Mouse (Mus musculus) small intestine, adult 2 months (tissue): ENCODE results near the gene Itsn1. TPM values are rescaled to one million over a fixed set of nuclear protein-coding genes. Genes with fewer than 3 reads are reported as not detected.

Experiments used
- H3K27ac ChIP-seq: fragments of 200-500 bp; 2 replicates; pipeline ENCODE4 v1.5.1; 2012; ENCODE audit warnings: low read depth, low read length, control low read depth, inconsistent platforms; ENCODE audit not compliant: insufficient read depth
- H3K27me3 ChIP-seq: fragments of 200-500 bp; 2 replicates; pipeline ENCODE4 v1.6.1; 2012; ENCODE audit warnings: mild to moderate bottlenecking, moderate library complexity, low read length, inconsistent platforms; ENCODE audit not compliant: control insufficient read depth, insufficient read depth
- H3K36me3 ChIP-seq: fragments of 200-500 bp; 2 replicates; pipeline ENCODE4 v1.6.1; 2012; ENCODE audit warnings: mild to moderate bottlenecking, low read length, control low read depth, inconsistent platforms; ENCODE audit not compliant: control insufficient read depth, insufficient read depth
- H3K4me1 ChIP-seq: fragments of 200-500 bp; 2 replicates; pipeline ENCODE4 v1.6.1; 2012; ENCODE audit warnings: low read length, inconsistent platforms, mixed read lengths; ENCODE audit not compliant: control insufficient read depth, insufficient read depth, insufficient read length
- H3K4me3 ChIP-seq: fragments of 200-500 bp; 2 replicates; pipeline ENCODE4 v1.5.1; 2012; ENCODE audit warnings: low read depth, mild to moderate bottlenecking, control low read depth, inconsistent platforms, low read length, moderate library complexity
- CTCF ChIP-seq: fragments of 200-500 bp; IDR thresholded peaks from 2 replicates; pipeline ENCODE4 v1.5.1; 2012; ENCODE audit warnings: low read depth, mild to moderate bottlenecking, control low read depth, inconsistent platforms, low read length, moderate library complexity, mixed read lengths; ENCODE audit not compliant: insufficient replicate concordance, insufficient read length; ENCODE audit errors: extremely low read depth
- POLR2A ChIP-seq: fragments of 200-500 bp; IDR thresholded peaks from 2 replicates; pipeline ENCODE4 v1.6.1; 2012; ENCODE audit warnings: low read depth, mild to moderate bottlenecking, control low read depth, inconsistent platforms, low read length, moderate library complexity
- WGBS: fragments of 180-500 bp; shearing (Covaris S2); methylation state at CpG from one replicate; pipeline ENCODE4 v1.1.7; 2018; 5-methylcytosine and 5-hydroxymethylcytosine counted together
- polyA plus RNA-seq: library from polyadenylated mRNA; depleted of rRNA; stranded (reverse); fragments of >200 nt; gene quantifications from 2 replicates; pipeline ENCODE4 v1.2.3, GENCODE M21; 2012

Gene Itsn1
- polyA plus RNA-seq, 1 experiment: 15.6 TPM

- peak overlapping the region; percentile 15; the same call in 1 of the 2 replicates for H3K27ac ChIP-seq
- WGBS: 61% methylated on average over 4 of the region's 4 CpGs
- H3K36me3 ChIP-seq: peaks cover 2% of the 10 kb centered on the region; the same call in 1 of the 2 replicates
- H3K4me1 ChIP-seq: no peaks in the 10 kb centered on the region
- H3K4me3 ChIP-seq: no peak overlapping the region
- H3K27me3 ChIP-seq: no peaks in the 10 kb centered on the region
- TF ChIP-seq POLR2A (no peak), CTCF (no peak)
Observed at GRCm38 (mm10) chr16:91875567-91876344, 146.7 kb downstream of the Itsn1 start.

- Histone ChIP-seq H3K27ac (no peak overlapping the region), H3K4me3 (no peak overlapping the region), H3K36me3 (no peaks in the 10 kb centered on the region), H3K27me3 (no peaks in the 10 kb centered on the region), H3K4me1 (no peaks in the 10 kb centered on the region)
- TF ChIP-seq CTCF (no peak), POLR2A (no peak)
- 91% methylated on average over 4 of the region's 4 CpGs for WGBS
Observed at GRCm38 (mm10) chr16:91876457-91876856, 147.4 kb downstream of the Itsn1 start.

GRCm38 (mm10) chr16:91879101-91879500 lies 150.0 kb downstream of the Itsn1 start:
- H3K4me1 ChIP-seq: no peaks in the 10 kb centered on the region
- H3K36me3 ChIP-seq: no peaks in the 10 kb centered on the region
- H3K27ac ChIP-seq: no peak overlapping the region
- no peak for TF ChIP-seq POLR2A
- no peak for TF ChIP-seq CTCF
- no peaks in the 10 kb centered on the region for H3K27me3 ChIP-seq
- no peak overlapping the region for H3K4me3 ChIP-seq
- WGBS: 62% methylated on average over 2 of the region's 2 CpGs

GRCm38 (mm10) chr16:91880869-91881767 lies 152.0 kb downstream of the Itsn1 start:
- H3K4me3 ChIP-seq: no peak overlapping the region
- 92% methylated on average over 11 of the region's 11 CpGs for WGBS
- TF ChIP-seq CTCF: no peak
- no peak for TF ChIP-seq POLR2A
- no peaks in the 10 kb centered on the region for H3K27me3 ChIP-seq
- H3K27ac ChIP-seq: no peak overlapping the region
- no peaks in the 10 kb centered on the region for H3K36me3 ChIP-seq
- H3K4me1 ChIP-seq: no peaks in the 10 kb centered on the region; the same call in 1 of the 2 replicates

- H3K27ac ChIP-seq: no peak overlapping the region
- no peaks in the 10 kb centered on the region; the same call in 1 of the 2 replicates for H3K4me1 ChIP-seq
- no peaks in the 10 kb centered on the region for H3K27me3 ChIP-seq
- 70% methylated on average over 9 of the region's 9 CpGs for WGBS
- no peaks in the 10 kb centered on the region for H3K36me3 ChIP-seq
- no peak overlapping the region for H3K4me3 ChIP-seq
- TF ChIP-seq POLR2A (no peak), CTCF (no peak)
Observed at GRCm38 (mm10) chr16:91882168-91882859, 153.2 kb downstream of the Itsn1 start.

- TF ChIP-seq CTCF (no peak), POLR2A (no peak)
- H3K27me3 ChIP-seq: no peaks in the 10 kb centered on the region
- no peaks in the 10 kb centered on the region; the same call in 1 of the 2 replicates for H3K4me1 ChIP-seq
- H3K36me3 ChIP-seq: no peaks in the 10 kb centered on the region
- 90% methylated on average over 2 of the region's 2 CpGs for WGBS
- H3K27ac ChIP-seq: no peak overlapping the region
- no peak overlapping the region for H3K4me3 ChIP-seq
Observed at GRCm38 (mm10) chr16:91883636-91884035, 154.6 kb downstream of the Itsn1 start.
